Mouse (Mus musculus): ENCODE results near the gene Gsn.

The Gsn gene

DNA sequence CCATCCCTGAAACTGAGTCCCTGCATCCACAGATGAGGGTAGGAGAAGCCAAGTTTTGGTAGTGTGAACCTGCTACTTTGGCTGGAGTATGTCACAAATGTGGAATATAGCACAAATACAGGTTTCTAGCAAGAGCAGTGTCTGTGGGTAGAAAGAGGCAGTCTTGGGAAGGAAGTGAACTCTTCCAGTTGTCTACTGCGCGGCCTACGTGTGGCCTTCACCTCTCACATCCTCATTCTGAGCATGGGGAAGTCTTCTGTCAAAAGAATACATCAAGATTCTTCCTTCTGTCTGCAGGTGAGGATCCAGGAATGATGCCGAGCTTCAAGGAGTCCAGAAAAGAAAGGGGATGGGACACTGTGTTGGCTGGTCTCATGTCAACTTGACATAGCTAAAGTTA is 2.4 kb upstream of the Gsn start:
- no peak for DNase-seq (ENCODE audit: low spot score)

- no peak for DNase-seq (ENCODE audit: low spot score)
Observed at GRCm38 (mm10) chr2:35255004-35255403, 1.2 kb upstream of the Gsn start.

DNA sequence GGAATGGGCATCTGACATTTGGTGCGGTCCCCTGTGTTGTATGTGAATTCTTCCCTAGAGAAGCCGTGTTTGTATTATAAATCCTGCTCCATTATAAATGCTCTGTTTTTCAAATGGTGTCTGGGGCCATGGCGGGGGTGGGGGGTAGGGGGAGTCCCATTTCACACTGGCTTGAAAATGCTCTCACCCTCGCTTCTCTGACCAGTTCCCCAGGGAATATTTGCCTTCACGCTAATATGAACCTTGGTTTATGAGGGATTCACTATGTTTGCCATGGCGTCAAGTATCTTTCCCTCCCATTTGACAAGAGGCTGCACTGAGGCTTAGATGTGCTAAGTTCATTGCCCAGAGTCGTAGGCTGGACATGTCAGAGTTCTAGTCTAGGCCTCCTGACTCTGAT is 718 bp upstream of the Gsn start:
- no peak for DNase-seq (ENCODE audit: low spot score)

DNA sequence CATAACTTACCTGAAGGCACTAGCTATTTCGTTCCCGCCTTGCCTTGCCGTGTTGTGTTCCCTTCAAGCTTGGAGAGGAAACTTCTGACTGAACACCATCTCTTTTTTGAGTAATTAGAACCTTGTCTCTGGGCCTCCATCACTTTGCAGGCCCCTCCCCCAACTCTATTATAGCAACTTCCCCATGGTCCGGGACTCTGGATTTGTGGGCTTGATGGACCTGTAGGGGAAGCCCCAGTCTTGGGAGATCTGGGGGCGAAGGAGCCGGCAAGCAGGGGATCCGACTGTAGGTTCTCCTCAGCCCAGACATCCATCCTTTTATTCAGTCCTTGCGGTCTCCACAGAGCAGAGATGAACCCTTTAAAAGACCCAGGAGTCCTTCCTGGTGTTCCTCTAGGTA is 752 bp downstream of the Gsn start:
- DNase-seq (ENCODE audit: low spot score) = no peak

DNA sequence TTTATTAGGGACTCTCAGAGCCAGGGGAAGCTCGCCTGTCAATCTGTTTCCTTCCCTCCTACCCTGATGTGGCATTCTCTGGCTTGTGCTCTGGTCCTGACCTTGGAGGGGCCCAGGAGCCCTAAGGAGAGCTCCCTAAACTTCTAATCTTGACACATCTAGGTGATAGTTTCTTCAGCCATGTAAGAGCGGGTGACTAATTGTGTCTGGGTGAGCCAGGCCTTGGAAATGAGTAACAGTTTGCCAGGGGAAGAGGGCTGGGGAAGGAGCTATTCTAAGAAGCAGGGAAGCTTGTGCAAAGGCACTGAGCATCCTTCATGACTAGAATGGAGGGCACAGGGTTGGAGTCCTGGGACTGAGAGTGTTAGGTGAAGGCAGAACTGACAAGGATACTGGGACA is 1.7 kb downstream of the Gsn start:
- no peak for DNase-seq (ENCODE audit: low spot score)

- DNase-seq (ENCODE audit: low spot score) = no peak
Observed at GRCm38 (mm10) chr2:35258590-35258989, 2.4 kb downstream of the Gsn start.

- DNase-seq (ENCODE audit: low spot score) = peak; percentile 72
Observed at GRCm38 (mm10) chr2:35259338-35260080, 3.3 kb downstream of the Gsn start.

- no peak for DNase-seq (ENCODE audit: low spot score)
Observed at GRCm38 (mm10) chr2:35260291-35260690, 4.1 kb downstream of the Gsn start.

GRCm38 (mm10) chr2:35264095-35264494 is 7.9 kb downstream of the Gsn start:
- DNase-seq (ENCODE audit: low spot score) = no peak

DNA sequence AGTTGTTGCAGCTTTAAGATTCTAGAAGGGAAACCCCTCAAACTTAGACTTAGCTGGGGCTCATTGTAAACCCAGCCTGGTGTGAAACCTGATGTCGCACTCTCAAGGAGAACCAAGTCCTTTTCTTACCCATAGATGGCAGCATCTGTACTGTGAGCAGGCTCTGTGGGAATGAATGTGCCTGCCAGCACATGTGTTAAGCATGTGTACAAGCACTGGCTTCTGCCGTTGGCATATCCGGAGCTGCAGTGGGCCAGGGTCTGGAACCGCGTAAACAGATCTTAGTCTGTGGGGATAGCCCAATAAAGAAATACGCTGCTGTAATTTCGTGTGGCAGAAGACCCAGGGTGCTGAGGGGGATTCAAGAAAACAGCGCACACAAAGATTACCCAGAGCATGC is 9.1 kb downstream of the Gsn start:
- peak; percentile 67 for DNase-seq (ENCODE audit: low spot score)

DNA sequence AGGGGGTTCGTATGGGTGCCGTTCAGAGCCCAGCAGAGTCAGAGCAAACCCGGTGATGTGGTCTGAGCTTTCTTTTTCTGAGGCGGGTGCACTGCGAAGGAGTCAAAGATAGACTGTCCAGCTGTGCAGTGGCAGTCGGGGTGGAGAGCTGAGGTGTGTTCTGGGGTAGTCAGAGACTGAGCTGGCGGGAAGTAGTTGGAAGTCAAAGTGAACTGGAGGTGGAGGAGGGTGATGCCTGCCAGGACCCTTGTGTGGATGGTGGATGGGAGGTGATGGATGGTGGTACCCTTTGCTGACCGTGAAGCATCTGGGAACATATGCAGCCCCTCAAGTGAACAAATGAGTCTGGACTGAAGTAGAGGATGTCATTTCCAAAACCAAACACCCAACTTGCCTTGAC is 9.6 kb downstream of the Gsn start:
- no peak for DNase-seq (ENCODE audit: low spot score)

GRCm38 (mm10) chr2:35266251-35266905 is 10.2 kb downstream of the Gsn start:
- DNase-seq (ENCODE audit: low spot score) = no peak

DNA sequence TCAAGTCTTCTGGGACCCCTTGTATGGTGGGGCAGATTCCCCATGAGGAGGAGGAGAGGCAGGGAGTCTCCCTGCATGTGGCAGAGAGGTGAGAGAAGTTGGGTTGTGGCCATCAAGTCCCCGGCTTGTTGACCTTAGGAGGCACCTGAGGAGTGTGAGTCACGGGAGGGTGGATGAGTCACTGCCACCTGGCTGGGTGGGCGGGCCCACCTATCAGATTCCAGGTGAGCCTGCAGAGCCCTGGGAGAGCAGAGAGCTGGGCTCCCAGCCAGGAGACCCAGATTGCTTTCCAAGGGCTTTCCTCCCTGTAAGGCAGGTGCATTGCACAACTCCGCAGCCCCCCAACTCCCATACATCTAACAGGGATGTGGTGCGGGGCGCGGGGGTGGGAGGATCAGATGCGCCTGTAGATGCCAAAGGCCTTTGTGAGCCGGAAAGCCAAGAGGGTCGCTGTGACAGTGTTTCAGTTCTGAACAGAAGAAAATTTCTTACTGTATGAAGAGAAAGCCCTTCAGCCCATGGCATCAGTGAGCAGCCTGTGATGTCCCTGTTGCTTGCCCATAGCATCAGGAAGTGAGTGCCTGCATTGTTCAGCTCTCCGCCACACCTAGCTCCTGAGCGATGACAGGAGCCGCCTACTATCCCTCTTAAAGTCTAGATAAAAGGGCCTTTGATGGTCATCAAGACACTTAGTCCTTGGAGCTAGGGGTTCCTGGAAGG is 11.1 kb downstream of the Gsn start:
- no peak for DNase-seq (ENCODE audit: low spot score)

- DNase-seq (ENCODE audit: low spot score) = no peak
Observed at GRCm38 (mm10) chr2:35267876-35268566, 11.8 kb downstream of the Gsn start.

GRCm38 (mm10) chr2:35269136-35269535 is 13.0 kb downstream of the Gsn start:
- DNase-seq (ENCODE audit: low spot score) = no peak

GRCm38 (mm10) chr2:35269716-35270260 is 13.6 kb downstream of the Gsn start:
- DNase-seq (ENCODE audit: low spot score) = no peak

DNA sequence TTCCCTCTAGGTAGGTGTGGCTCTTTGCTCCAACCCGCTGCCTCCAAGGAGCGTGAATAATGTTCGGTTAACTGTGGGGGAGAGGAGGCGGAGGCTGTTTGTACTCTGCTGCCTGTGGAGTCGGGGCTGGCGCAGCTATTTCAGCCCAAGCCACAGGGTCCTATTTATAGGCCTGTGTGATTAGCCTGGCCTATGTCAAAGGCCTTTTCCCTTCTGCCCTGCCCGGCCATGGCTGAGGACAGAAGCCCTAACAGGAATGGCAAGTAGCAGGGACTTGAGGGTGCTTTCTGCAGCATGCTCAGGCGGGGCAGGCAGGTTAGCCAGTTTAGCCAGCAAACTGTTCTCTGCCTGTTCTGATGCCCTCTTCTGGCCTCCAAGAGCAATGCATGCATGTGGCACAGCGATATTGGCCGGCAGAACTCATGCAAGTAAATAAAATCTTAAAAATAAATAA is 14.4 kb downstream of the Gsn start:
- peak; percentile 62 for DNase-seq (ENCODE audit: low spot score)

DNA sequence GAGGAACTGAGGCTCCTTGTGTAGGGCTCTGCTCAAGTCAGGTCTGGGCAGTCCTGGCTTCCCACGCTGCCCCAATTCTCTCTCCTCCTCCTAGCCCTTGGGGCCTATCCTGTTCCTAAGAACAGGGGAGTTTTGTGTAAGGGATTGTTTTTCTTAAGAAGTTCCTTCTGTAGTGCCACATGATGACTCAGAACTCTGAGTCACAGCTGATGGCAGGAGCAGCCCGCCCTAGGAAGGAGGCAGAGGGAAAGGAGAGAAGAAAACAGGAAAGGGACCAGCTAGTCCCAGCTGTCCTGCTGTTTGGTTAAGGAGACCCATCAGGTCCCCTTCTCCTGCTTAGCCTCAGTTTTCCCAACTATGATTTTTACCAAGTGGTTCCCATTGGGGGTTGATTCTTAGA is 15.6 kb downstream of the Gsn start:
- no peak for DNase-seq (ENCODE audit: low spot score)

DNA sequence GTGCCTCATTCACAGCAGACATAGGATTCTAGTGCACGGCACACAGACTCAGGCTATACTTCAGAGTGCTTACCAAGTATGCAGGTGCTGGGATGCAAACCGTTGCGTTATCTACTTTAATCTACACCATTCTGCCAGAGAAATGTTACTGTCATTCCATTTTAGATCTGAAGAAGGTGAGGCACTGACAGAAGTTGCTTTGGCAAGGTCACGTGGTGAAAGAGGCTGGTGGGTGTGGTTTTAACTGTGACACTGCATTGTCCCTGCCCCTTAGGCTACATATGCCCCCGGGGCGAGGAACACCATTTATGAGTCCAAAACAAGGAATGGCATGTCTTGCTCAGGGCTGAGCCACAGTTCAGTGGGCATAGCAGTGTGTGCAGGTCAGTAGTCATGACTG is 16.7 kb downstream of the Gsn start:
- DNase-seq (ENCODE audit: low spot score) = no peak

GRCm38 (mm10) chr2:35273536-35273935 is 17.4 kb downstream of the Gsn start:
- no peak for DNase-seq (ENCODE audit: low spot score)

DNA sequence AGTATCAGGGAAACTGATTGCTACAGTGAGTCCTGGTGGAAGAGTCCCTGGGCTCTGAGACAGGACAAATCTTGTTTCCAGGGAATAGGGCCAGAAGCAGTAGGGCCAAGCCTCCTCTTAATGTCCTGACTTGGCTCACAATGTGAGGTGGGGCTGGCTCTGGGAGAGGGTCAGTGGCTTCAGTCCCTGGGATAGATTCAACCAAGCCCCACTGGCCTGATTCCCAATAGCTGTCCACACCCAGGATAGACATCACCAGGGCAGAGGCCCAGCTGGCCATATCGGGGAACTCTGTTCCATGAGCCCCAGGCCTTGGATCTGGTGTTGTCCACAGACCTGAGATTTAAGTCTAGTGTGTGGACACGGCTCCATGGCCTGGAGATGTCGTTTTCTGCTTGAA is 21.5 kb downstream of the Gsn start:
- DNase-seq (ENCODE audit: low spot score) = no peak

Data from T-cell, adult 2 months (primary cell).